Mouse (Mus musculus): ENCODE measurements at regions not wholly inside any gene's neighbourhood (a gene's known extent, or its start where the extent isn't known, plus 50 kb on each side); places are given as distances from the start of the nearest gene placed in this dataset.
A peak's percentile ranks its signal among the peaks of the same experiment; 100 is the strongest.

GRCm38 (mm10) chr12:70616049-70616448 lies 163.2 kb downstream of the Tmx1 start:
- 50% methylated on average over 4 of the region's 4 CpGs for WGBS
- no peak for ATAC-seq (ENCODE audit: insufficient read depth, low FRiP score)
- peak overlapping the region; percentile 48 for H3K27ac ChIP-seq (ENCODE audit: low read length)

GRCm38 (mm10) chr12:70616487-70616886 lies 163.6 kb downstream of the Tmx1 start:
- H3K27ac ChIP-seq (ENCODE audit: low read length): 0 out of 2 replicates have a peak overlapping the region, but pooled peaks have one; percentile 48
- 37% methylated on average over 4 of the region's 4 CpGs for WGBS
- no peak overlapping the region for H3K9ac ChIP-seq (ENCODE audit: low read length)

More at GRCm38 (mm10) chr12:70616049-70616448, 163.2 kb downstream of the Tmx1 start:
- Histone ChIP-seq H3K27me3 (ENCODE audit: control insufficient read depth, insufficient read depth, low read length) (no peaks in the 10 kb centered on the region), H3K4me1 (ENCODE audit: control insufficient read depth, insufficient read depth, low read length) (peaks cover 5% of the 10 kb centered on the region), H3K4me3 (replicated peaks; ENCODE audit: low read length) (no peak overlapping the region), H3K4me2 (ENCODE audit: low read depth, low read length) (no peak overlapping the region), H3K36me3 (ENCODE audit: control insufficient read depth, insufficient read depth, low read length) (no peaks in the 10 kb centered on the region), H3K9ac (ENCODE audit: low read length) (no peak overlapping the region), H3K9me3 (replicated peaks; ENCODE audit: control insufficient read depth, low read length) (no peaks in the 10 kb centered on the region; the same call in 1 of the 2 replicates)

GRCm38 (mm10) chr12:70617024-70617423 lies 164.1 kb downstream of the Tmx1 start:
- Histone ChIP-seq H3K4me3 (replicated peaks; ENCODE audit: low read length) (no peak overlapping the region), H3K9ac (ENCODE audit: low read length) (no peak overlapping the region), H3K4me1 (ENCODE audit: control insufficient read depth, insufficient read depth, low read length) (no peaks in the 10 kb centered on the region), H3K4me2 (ENCODE audit: low read depth, low read length) (no peak overlapping the region), H3K9me3 (replicated peaks; ENCODE audit: control insufficient read depth, low read length) (no peaks in the 10 kb centered on the region; the same call in 1 of the 2 replicates), H3K27me3 (ENCODE audit: control insufficient read depth, insufficient read depth, low read length) (no peaks in the 10 kb centered on the region), H3K27ac (ENCODE audit: low read length) (no peak overlapping the region), H3K36me3 (ENCODE audit: control insufficient read depth, insufficient read depth, low read length) (no peaks in the 10 kb centered on the region)
- ATAC-seq (ENCODE audit: insufficient read depth, low FRiP score): no peak
- 57% methylated on average over 1 of the region's 1 CpGs for WGBS

More at GRCm38 (mm10) chr12:70616487-70616886, 163.6 kb downstream of the Tmx1 start:
- no peak overlapping the region for H3K4me2 ChIP-seq (ENCODE audit: low read depth, low read length)
- no peak for ATAC-seq (ENCODE audit: insufficient read depth, low FRiP score)
- peaks cover 3% of the 10 kb centered on the region for H3K4me1 ChIP-seq (ENCODE audit: control insufficient read depth, insufficient read depth, low read length)
- no peaks in the 10 kb centered on the region for H3K27me3 ChIP-seq (ENCODE audit: control insufficient read depth, insufficient read depth, low read length)
- H3K9me3 ChIP-seq (replicated peaks; ENCODE audit: control insufficient read depth, low read length): no peaks in the 10 kb centered on the region; the same call in 1 of the 2 replicates
- H3K36me3 ChIP-seq (ENCODE audit: control insufficient read depth, insufficient read depth, low read length): no peaks in the 10 kb centered on the region
- H3K4me3 ChIP-seq (replicated peaks; ENCODE audit: low read length): no peak overlapping the region

- ATAC-seq (ENCODE audit: insufficient read depth, low FRiP score): no peak
- H3K36me3 ChIP-seq (ENCODE audit: control insufficient read depth, insufficient read depth, low read length): no peaks in the 10 kb centered on the region
- H3K27me3 ChIP-seq (ENCODE audit: control insufficient read depth, insufficient read depth, low read length): no peaks in the 10 kb centered on the region
- H3K27ac ChIP-seq (ENCODE audit: low read length): no peak overlapping the region
- H3K4me1 ChIP-seq (ENCODE audit: control insufficient read depth, insufficient read depth, low read length): no peaks in the 10 kb centered on the region
- H3K9ac ChIP-seq (ENCODE audit: low read length): no peak overlapping the region
- H3K9me3 ChIP-seq (replicated peaks; ENCODE audit: control insufficient read depth, low read length): no peaks in the 10 kb centered on the region; the same call in 1 of the 2 replicates
- no peak overlapping the region for H3K4me3 ChIP-seq (replicated peaks; ENCODE audit: low read length)
- 73% methylated on average over 3 of the region's 3 CpGs for WGBS
- H3K4me2 ChIP-seq (ENCODE audit: low read depth, low read length): no peak overlapping the region
Measured at GRCm38 (mm10) chr12:70617979-70618378, 165.1 kb downstream of the Tmx1 start.

GRCm38 (mm10) chr12:70619436-70619835 lies 166.5 kb downstream of the Tmx1 start:
- ATAC-seq (ENCODE audit: insufficient read depth, low FRiP score): no peak
- Histone ChIP-seq H3K9ac (ENCODE audit: low read length) (no peak overlapping the region), H3K4me1 (ENCODE audit: control insufficient read depth, insufficient read depth, low read length) (0 out of 2 replicates have a peak, but pooled peaks cover 2% of the 10 kb centered on the region), H3K9me3 (replicated peaks; ENCODE audit: control insufficient read depth, low read length) (no peaks in the 10 kb centered on the region; the same call in 1 of the 2 replicates), H3K36me3 (ENCODE audit: control insufficient read depth, insufficient read depth, low read length) (no peaks in the 10 kb centered on the region), H3K27ac (ENCODE audit: low read length) (no peak overlapping the region), H3K4me2 (ENCODE audit: low read depth, low read length) (no peak overlapping the region), H3K27me3 (ENCODE audit: control insufficient read depth, insufficient read depth, low read length) (no peaks in the 10 kb centered on the region), H3K4me3 (replicated peaks; ENCODE audit: low read length) (no peak overlapping the region)
- WGBS: 90% methylated on average over 2 of the region's 2 CpGs

- WGBS: 55% methylated on average over 4 of the region's 4 CpGs
- Histone ChIP-seq H3K27ac (ENCODE audit: low read length) (no peak overlapping the region), H3K36me3 (ENCODE audit: control insufficient read depth, insufficient read depth, low read length) (no peaks in the 10 kb centered on the region), H3K9ac (ENCODE audit: low read length) (no peak overlapping the region), H3K27me3 (ENCODE audit: control insufficient read depth, insufficient read depth, low read length) (no peaks in the 10 kb centered on the region), H3K9me3 (replicated peaks; ENCODE audit: control insufficient read depth, low read length) (no peaks in the 10 kb centered on the region), H3K4me2 (ENCODE audit: low read depth, low read length) (no peak overlapping the region), H3K4me1 (ENCODE audit: control insufficient read depth, insufficient read depth, low read length) (0 out of 2 replicates have a peak, but pooled peaks cover 8% of the 10 kb centered on the region), H3K4me3 (replicated peaks; ENCODE audit: low read length) (no peak overlapping the region)
- no peak for ATAC-seq (ENCODE audit: insufficient read depth, low FRiP score)
Measured at GRCm38 (mm10) chr12:70622019-70622418, 169.1 kb downstream of the Tmx1 start.

GRCm38 (mm10) chr12:70624298-70624980 lies 171.5 kb downstream of the Tmx1 start:
- no peaks in the 10 kb centered on the region for H3K27me3 ChIP-seq (ENCODE audit: control insufficient read depth, insufficient read depth, low read length)

GRCm38 (mm10) chr12:70627638-70628037 lies 174.7 kb downstream of the Tmx1 start:
- Histone ChIP-seq H3K4me2 (ENCODE audit: low read depth, low read length) (no peak overlapping the region), H3K9ac (ENCODE audit: low read length) (no peak overlapping the region), H3K4me1 (ENCODE audit: control insufficient read depth, insufficient read depth, low read length) (0 out of 2 replicates have a peak, but pooled peaks cover 12% of the 10 kb centered on the region), H3K27me3 (ENCODE audit: control insufficient read depth, insufficient read depth, low read length) (no peaks in the 10 kb centered on the region), H3K36me3 (ENCODE audit: control insufficient read depth, insufficient read depth, low read length) (no peaks in the 10 kb centered on the region), H3K9me3 (replicated peaks; ENCODE audit: control insufficient read depth, low read length) (no peaks in the 10 kb centered on the region), H3K27ac (ENCODE audit: low read length) (0 out of 2 replicates have a peak overlapping the region, but pooled peaks have one; percentile 13), H3K4me3 (replicated peaks; ENCODE audit: low read length) (no peak overlapping the region)
- WGBS: 78% methylated on average over 7 of the region's 7 CpGs
- ATAC-seq (ENCODE audit: insufficient read depth, low FRiP score): no peak

More at GRCm38 (mm10) chr12:70624298-70624980, 171.5 kb downstream of the Tmx1 start:
- Histone ChIP-seq H3K9ac (ENCODE audit: low read length) (no peak overlapping the region), H3K36me3 (ENCODE audit: control insufficient read depth, insufficient read depth, low read length) (no peaks in the 10 kb centered on the region), H3K9me3 (replicated peaks; ENCODE audit: control insufficient read depth, low read length) (no peaks in the 10 kb centered on the region), H3K4me2 (ENCODE audit: low read depth, low read length) (no peak overlapping the region), H3K4me1 (ENCODE audit: control insufficient read depth, insufficient read depth, low read length) (0 out of 2 replicates have a peak, but pooled peaks cover 12% of the 10 kb centered on the region), H3K4me3 (replicated peaks; ENCODE audit: low read length) (no peak overlapping the region), H3K27ac (ENCODE audit: low read length) (0 out of 2 replicates have a peak overlapping the region, but pooled peaks have one; percentile 16)
- 36% methylated on average over 9 of the region's 9 CpGs for WGBS
- ATAC-seq (ENCODE audit: insufficient read depth, low FRiP score): no peak

Measured in stomach, embryonic 16.5 days (tissue).